In genomic region chr14:34106389-34107062, GRCm38 (mm10) we compare ENCODE assay signal across 11 mouse cellular contexts. TPM values are rescaled to one million over a fixed set of nuclear protein-coding genes. Genes with fewer than 3 reads are reported as not detected.
A peak's percentile ranks its signal among the peaks of the same experiment; 100 is the strongest.
DNase-seq lines count a peak whose midpoint lies in the region; ATAC-seq and TF ChIP-seq lines count a peak whose summit lies in the region.
"Had no signal": no experiment of that assay in that cellular context is flagged by ENCODE, and none has a peak within 500 bp of the region (broad histone marks: within the 10 kb centered on the region; RNA-seq: fewer than 3 reads in every experiment).

No protein-coding gene starts in this region.

- no peak overlapping the region for H3K4me3 ChIP-seq in testis, adult 2 months (ENCODE audit: control insufficient read depth, low read depth, low read length)
- H3K4me3 ChIP-seq: hindbrain, embryonic 15.5 days; neural tube, embryonic 13.5 days had no signal

- no peaks in the 10 kb centered on the region for H3K36me3 ChIP-seq in testis, adult 2 months (ENCODE audit: control insufficient read depth, insufficient read depth, low read length)
- H3K36me3 ChIP-seq: hindbrain, embryonic 15.5 days; neural tube, embryonic 13.5 days had no signal

- DNase-seq in gastrocnemius, adult 18-20 months (ENCODE audit: low spot score), result peak; percentile 17
- no peak for DNase-seq in gastrocnemius, postnatal 25 days
- peak; percentile 44 for DNase-seq in ovary, postnatal 36 days (ENCODE audit: low spot score)
- DNase-seq in ovary, postnatal 10 days (ENCODE audit: low spot score), result no peak
- DNase-seq in embryo, embryonic 10.5 days (ENCODE audit: low spot score), result peak; percentile 49
- DNase-seq in kidney, postnatal 4 days, result peak; percentile 74 to 80

- H3K27ac ChIP-seq in testis, adult 2 months (ENCODE audit: control insufficient read depth, insufficient read depth, low read depth, low read length), result no peak overlapping the region
- H3K27ac ChIP-seq: hindbrain, embryonic 15.5 days; neural tube, embryonic 13.5 days had no signal

- TF ChIP-seq POLR2A in testis, adult 2 months (IDR thresholded peaks at IDR 0.05; ENCODE audit: control insufficient read depth, low read depth, low read length), result no peak

- H3K4me1 ChIP-seq in testis, adult 2 months (ENCODE audit: control insufficient read depth, insufficient read depth, low read length), result peaks cover 2% of the 10 kb centered on the region; the same call in 1 of the 2 replicates
- H3K4me1 ChIP-seq: hindbrain, embryonic 15.5 days had no signal

- no peak; the same call in 1 of the 2 replicates for ATAC-seq in monocyte, adult 5-6 weeks (replicated peaks; ENCODE audit: insufficient number of reproducible peaks, low FRiP score, low TSS enrichment, poor library complexity, severe bottlenecking)

- H3K27me3 ChIP-seq in testis, adult 2 months (ENCODE audit: control insufficient read depth, insufficient read depth, low read length), result no peaks in the 10 kb centered on the region
- H3K27me3 ChIP-seq: hindbrain, embryonic 15.5 days; neural tube, embryonic 13.5 days had no signal

- peak; percentile 81 for TF ChIP-seq CTCF in testis, adult 2 months (IDR thresholded peaks at IDR 0.05; ENCODE audit: control insufficient read depth, insufficient read depth, insufficient replicate concordance, low read depth, low read length)

RNA-seq across cellular contexts. Expression of gene A630023A22Rik, which starts 4.0 kb away (rescaled TPM):
- not detected for total RNA-seq in gastrocnemius, adult 18-20 months (2021)
- total RNA-seq in gastrocnemius, postnatal 25 days (2021), result not detected
- 13.5 and 14.8 TPM in 2 replicates for polyA plus RNA-seq in testis, adult 2 months (2012; rRNA removed)
- not detected in 3 replicates for total RNA-seq in monocyte, adult 5-6 weeks (2017)
- total RNA-seq: adrenal gland, postnatal 4 days had no signal
- polyA plus RNA-seq: hindbrain, embryonic 15.5 days; neural tube, embryonic 13.5 days had no signal

RNA-seq across cellular contexts. Expression of gene Anxa8, which starts 20.7 kb away (rescaled TPM):
- total RNA-seq in gastrocnemius, adult 18-20 months (2021), result 1 to 10 TPM in 1 of 2 experiments, under 1 TPM in 1; 0.88 to 1.0 TPM
- total RNA-seq in gastrocnemius, postnatal 25 days (2021), result 1 to 10 TPM in 1 of 2 experiments, under 1 TPM in 1; 0.61 to 1.7 TPM
- polyA plus RNA-seq in testis, adult 2 months (2012; rRNA removed), result 0.08 and 0.21 TPM in 2 replicates
- total RNA-seq in monocyte, adult 5-6 weeks (2017), result 3.4 to 4.0 TPM (median 3.6 TPM) in 3 replicates
- polyA plus RNA-seq: neural tube, embryonic 13.5 days had no signal

RNA-seq across cellular contexts. Expression of gene Npy4r, which starts 45.8 kb away (rescaled TPM):
- under 1 TPM in 1 of 2 experiments, not detected in 1; 0.07 TPM for total RNA-seq in gastrocnemius, adult 18-20 months (2021)
- under 1 TPM; 0.13 to 0.27 TPM for total RNA-seq in gastrocnemius, postnatal 25 days (2021)
- polyA plus RNA-seq in testis, adult 2 months (2012; rRNA removed), result 0.05 and 0.06 TPM in 2 replicates
- not detected in 3 replicates for total RNA-seq in monocyte, adult 5-6 weeks (2017)
- polyA plus RNA-seq: neural tube, embryonic 13.5 days had no signal

RNA-seq across cellular contexts. Expression of gene Antxrl, which starts 54.0 kb away (rescaled TPM):
- total RNA-seq in gastrocnemius, adult 18-20 months (2021), result not detected
- not detected for total RNA-seq in gastrocnemius, postnatal 25 days (2021)
- polyA plus RNA-seq in testis, adult 2 months (2012; rRNA removed), result 194 and 204 TPM in 2 replicates
- total RNA-seq in monocyte, adult 5-6 weeks (2017), result not detected in 3 replicates
- total RNA-seq: adrenal gland, postnatal 4 days had no signal
- polyA plus RNA-seq: hindbrain, embryonic 15.5 days; neural tube, embryonic 13.5 days had no signal

Comparison
In these comparisons a context has a peak if more than half of its experiments do, and no peak if none do; other contexts are left out.
1. DNase-seq: peak in gastrocnemius, adult 18-20 months (single experiment), ovary, postnatal 36 days (single experiment), embryo, embryonic 10.5 days (single experiment) and kidney, postnatal 4 days (2 of 2); none in gastrocnemius, postnatal 25 days (single experiment) and ovary, postnatal 10 days (single experiment).